Mouse (Mus musculus): ENCODE results near the gene Slc35f3. TPM values are rescaled to one million over a fixed set of nuclear protein-coding genes. Genes with fewer than 3 reads are reported as not detected.

Gene Slc35f3
- total RNA-seq, 1 experiment, result 0.18 TPM

GRCm38 (mm10) chr8:126309015-126309414 is 10.7 kb downstream of the Slc35f3 start:
- no peaks in the 10 kb centered on the region for H3K9me3 ChIP-seq (ENCODE audit: control insufficient read depth, insufficient read depth, low read depth, low read length)
- DNase-seq (ENCODE audit: low read depth, low spot score), result no peak
- H3K4me3 ChIP-seq (ENCODE audit: insufficient read depth in 1 of 2, low read depth in 1 of 2, low read length in 2 of 2, poor library complexity in 1 of 2, severe bottlenecking in 1 of 2), result no peak overlapping the region

GRCm38 (mm10) chr8:126324931-126325330 is 26.6 kb downstream of the Slc35f3 start:
- Histone ChIP-seq H3K9me3 (ENCODE audit: control insufficient read depth, insufficient read depth, low read depth, low read length) (no peaks in the 10 kb centered on the region), H3K4me1 (ENCODE audit: control insufficient read depth in 2 of 2, insufficient read depth in 2 of 2, low read length in 2 of 2, poor library complexity in 1 of 2) (no peaks in the 10 kb centered on the region), H3K36me3 (ENCODE audit: control insufficient read depth, insufficient read depth, low read length, poor library complexity, severe bottlenecking) (no peaks in the 10 kb centered on the region), H3K27ac (ENCODE audit: insufficient read depth, low read depth, low read length, poor library complexity, severe bottlenecking) (no peak overlapping the region), H3K9ac (ENCODE audit: insufficient read depth, low read depth, low read length, poor library complexity, severe bottlenecking) (no peak overlapping the region), H3K4me3 (ENCODE audit: insufficient read depth in 1 of 2, low read depth in 1 of 2, low read length in 2 of 2, poor library complexity in 1 of 2, severe bottlenecking in 1 of 2) (no peak overlapping the region)
- DNase-seq (ENCODE audit: low read depth, low spot score), result no peak
- TF ChIP-seq MAFK (IDR thresholded peaks at IDR 0.05; ENCODE audit: insufficient read depth, low read depth, low read length) (no peak), ZNF384 (IDR thresholded peaks at IDR 0.05; ENCODE audit: low read depth, low read length) (no peak), ZC3H11A (IDR thresholded peaks at IDR 0.05; ENCODE audit: borderline replicate concordance, low read depth, low read length) (no peak), HCFC1 (IDR thresholded peaks at IDR 0.05; ENCODE audit: borderline replicate concordance, insufficient read depth, low read length) (no peak)
- in situ Hi-C loops (cut with MboI; ENCODE audit: low sequenced_read_pairs in 2 of 2, unreplicated experiment in 2 of 2), result no loop called here

More at GRCm38 (mm10) chr8:126309015-126309414, 10.7 kb downstream of the Slc35f3 start:
- Histone ChIP-seq H3K27ac (ENCODE audit: insufficient read depth, low read depth, low read length, poor library complexity, severe bottlenecking) (no peak overlapping the region), H3K4me1 (ENCODE audit: control insufficient read depth in 2 of 2, insufficient read depth in 2 of 2, low read length in 2 of 2, poor library complexity in 1 of 2) (no peaks in the 10 kb centered on the region), H3K9ac (ENCODE audit: insufficient read depth, low read depth, low read length, poor library complexity, severe bottlenecking) (no peak overlapping the region), H3K36me3 (ENCODE audit: control insufficient read depth, insufficient read depth, low read length, poor library complexity, severe bottlenecking) (no peaks in the 10 kb centered on the region)
- in situ Hi-C loops (cut with MboI; ENCODE audit: low sequenced_read_pairs in 2 of 2, unreplicated experiment in 2 of 2), result no loop called here
- no peak for TF ChIP-seq CHD2 (IDR thresholded peaks at IDR 0.05; ENCODE audit: low read depth, low read length)
- no peak for TF ChIP-seq HCFC1 (IDR thresholded peaks at IDR 0.05; ENCODE audit: borderline replicate concordance, insufficient read depth, low read length)
- TF ChIP-seq MAFK (IDR thresholded peaks at IDR 0.05; ENCODE audit: insufficient read depth, low read depth, low read length), result no peak
- TF ChIP-seq ZNF384 (IDR thresholded peaks at IDR 0.05; ENCODE audit: low read depth, low read length), result no peak
- TF ChIP-seq ZC3H11A (IDR thresholded peaks at IDR 0.05; ENCODE audit: borderline replicate concordance, low read depth, low read length), result no peak

DNA sequence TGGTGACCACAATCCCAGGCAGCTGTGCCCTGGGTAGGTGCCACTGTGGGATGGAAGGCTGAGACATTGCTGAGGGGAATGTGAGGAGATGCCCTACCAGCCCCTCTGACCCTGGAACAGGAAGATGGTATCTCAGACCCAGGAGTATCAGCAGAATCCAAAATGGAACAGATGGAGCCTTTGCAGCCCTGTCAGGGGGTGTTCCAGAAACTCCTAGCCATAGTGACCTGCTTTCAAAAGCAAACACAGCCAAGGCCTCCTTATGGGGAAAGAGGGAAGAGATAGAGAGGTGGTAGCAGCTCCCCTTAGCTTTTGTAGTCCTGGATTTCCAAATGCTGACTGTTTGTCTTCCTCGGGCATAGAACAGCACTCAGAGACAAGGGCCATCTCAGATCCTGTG is 27.8 kb downstream of the Slc35f3 start:
- Histone ChIP-seq H3K36me3 (ENCODE audit: control insufficient read depth, insufficient read depth, low read length, poor library complexity, severe bottlenecking) (no peaks in the 10 kb centered on the region), H3K27ac (ENCODE audit: insufficient read depth, low read depth, low read length, poor library complexity, severe bottlenecking) (no peak overlapping the region), H3K9ac (ENCODE audit: insufficient read depth, low read depth, low read length, poor library complexity, severe bottlenecking) (no peak overlapping the region), H3K4me1 (ENCODE audit: control insufficient read depth in 2 of 2, insufficient read depth in 2 of 2, low read length in 2 of 2, poor library complexity in 1 of 2) (no peaks in the 10 kb centered on the region), H3K9me3 (ENCODE audit: control insufficient read depth, insufficient read depth, low read depth, low read length) (no peaks in the 10 kb centered on the region), H3K4me3 (ENCODE audit: insufficient read depth in 1 of 2, low read depth in 1 of 2, low read length in 2 of 2, poor library complexity in 1 of 2, severe bottlenecking in 1 of 2) (no peak overlapping the region)
- TF ChIP-seq ZNF384 (IDR thresholded peaks at IDR 0.05; ENCODE audit: low read depth, low read length) (no peak), ZC3H11A (IDR thresholded peaks at IDR 0.05; ENCODE audit: borderline replicate concordance, low read depth, low read length) (no peak), MAFK (IDR thresholded peaks at IDR 0.05; ENCODE audit: insufficient read depth, low read depth, low read length) (no peak), CHD2 (IDR thresholded peaks at IDR 0.05; ENCODE audit: low read depth, low read length) (no peak), HCFC1 (IDR thresholded peaks at IDR 0.05; ENCODE audit: borderline replicate concordance, insufficient read depth, low read length) (no peak)
- in situ Hi-C loops (cut with MboI; ENCODE audit: low sequenced_read_pairs in 2 of 2, unreplicated experiment in 2 of 2), result no loop called here
- no peak for DNase-seq (ENCODE audit: low read depth, low spot score)

GRCm38 (mm10) chr8:126326731-126327130 is 28.4 kb downstream of the Slc35f3 start:
- H3K36me3 ChIP-seq (ENCODE audit: control insufficient read depth, insufficient read depth, low read length, poor library complexity, severe bottlenecking), result no peaks in the 10 kb centered on the region
- H3K4me3 ChIP-seq (ENCODE audit: insufficient read depth in 1 of 2, low read depth in 1 of 2, low read length in 2 of 2, poor library complexity in 1 of 2, severe bottlenecking in 1 of 2), result no peak overlapping the region
- in situ Hi-C loops (cut with MboI; ENCODE audit: low sequenced_read_pairs in 2 of 2, unreplicated experiment in 2 of 2), result no loop called here
- no peak for DNase-seq (ENCODE audit: low read depth, low spot score)
- no peak overlapping the region for H3K27ac ChIP-seq (ENCODE audit: insufficient read depth, low read depth, low read length, poor library complexity, severe bottlenecking)
- no peaks in the 10 kb centered on the region for H3K9me3 ChIP-seq (ENCODE audit: control insufficient read depth, insufficient read depth, low read depth, low read length)
- no peak overlapping the region for H3K9ac ChIP-seq (ENCODE audit: insufficient read depth, low read depth, low read length, poor library complexity, severe bottlenecking)
- no peaks in the 10 kb centered on the region for H3K4me1 ChIP-seq (ENCODE audit: control insufficient read depth in 2 of 2, insufficient read depth in 2 of 2, low read length in 2 of 2, poor library complexity in 1 of 2)
- no peak for TF ChIP-seq HCFC1 (IDR thresholded peaks at IDR 0.05; ENCODE audit: borderline replicate concordance, insufficient read depth, low read length)

- in situ Hi-C loops (cut with MboI; ENCODE audit: low sequenced_read_pairs in 2 of 2, unreplicated experiment in 2 of 2), result no loop called here
- TF ChIP-seq HCFC1 (IDR thresholded peaks at IDR 0.05; ENCODE audit: borderline replicate concordance, insufficient read depth, low read length) (no peak), ZNF384 (IDR thresholded peaks at IDR 0.05; ENCODE audit: low read depth, low read length) (no peak), MAFK (IDR thresholded peaks at IDR 0.05; ENCODE audit: insufficient read depth, low read depth, low read length) (no peak), CHD2 (IDR thresholded peaks at IDR 0.05; ENCODE audit: low read depth, low read length) (no peak), ZC3H11A (IDR thresholded peaks at IDR 0.05; ENCODE audit: borderline replicate concordance, low read depth, low read length) (no peak)
- H3K9me3 ChIP-seq (ENCODE audit: control insufficient read depth, insufficient read depth, low read depth, low read length), result no peaks in the 10 kb centered on the region
- DNase-seq (ENCODE audit: low read depth, low spot score), result no peak
- no peaks in the 10 kb centered on the region for H3K36me3 ChIP-seq (ENCODE audit: control insufficient read depth, insufficient read depth, low read length, poor library complexity, severe bottlenecking)
- H3K27ac ChIP-seq (ENCODE audit: insufficient read depth, low read depth, low read length, poor library complexity, severe bottlenecking), result no peak overlapping the region
- no peak overlapping the region for H3K9ac ChIP-seq (ENCODE audit: insufficient read depth, low read depth, low read length, poor library complexity, severe bottlenecking)
- no peak overlapping the region for H3K4me3 ChIP-seq (ENCODE audit: insufficient read depth in 1 of 2, low read depth in 1 of 2, low read length in 2 of 2, poor library complexity in 1 of 2, severe bottlenecking in 1 of 2)
- no peaks in the 10 kb centered on the region for H3K4me1 ChIP-seq (ENCODE audit: control insufficient read depth in 2 of 2, insufficient read depth in 2 of 2, low read length in 2 of 2, poor library complexity in 1 of 2)
Measured at GRCm38 (mm10) chr8:126327786-126328185, 29.4 kb downstream of the Slc35f3 start.
